Mouse (Mus musculus): ENCODE measurements at regions not wholly inside any gene's neighbourhood (a gene's known extent, or its start where the extent isn't known, plus 50 kb on each side); places are given as distances from the start of the nearest gene placed in this dataset.
"Not testable (repeated sequence)": the region's sequence is repeated elsewhere in the genome, so short reads cannot be mapped to it uniquely, and the experiment has no call there.

DNA sequence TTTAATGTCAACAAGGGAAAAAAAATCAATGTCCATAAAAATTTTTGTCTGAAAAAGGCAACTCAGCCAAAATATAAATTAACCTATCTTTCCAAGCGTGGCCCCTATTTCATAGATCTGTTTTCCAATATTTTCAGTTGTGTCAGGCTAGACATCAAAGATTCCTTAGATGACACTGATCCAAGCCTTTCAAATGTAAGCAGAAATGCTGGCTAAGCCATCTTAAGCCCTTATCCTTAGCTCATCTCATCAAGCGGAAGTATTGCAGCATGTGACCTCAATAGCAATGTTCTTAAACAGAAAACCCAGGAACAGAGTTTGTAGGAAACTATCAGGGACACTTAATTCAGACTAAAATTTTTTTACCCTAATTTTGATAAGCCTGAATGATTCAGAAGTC lies 327.8 kb upstream of the Cypt12 start:
- TF ChIP-seq POLR2A (IDR thresholded peaks at IDR 0.05; ENCODE audit: insufficient read depth, low read depth, low read length) = no peak
- TF ChIP-seq CTCF (IDR thresholded peaks at IDR 0.05; ENCODE audit: insufficient read depth, low read depth, low read length) = no peak
- Histone ChIP-seq H3K4me1 (ENCODE audit: control insufficient read depth, insufficient read depth, low read length) (peaks cover 2% of the 10 kb centered on the region; the same call in 1 of the 2 replicates), H3K27ac (ENCODE audit: insufficient read depth, low read depth, low read length) (no peak overlapping the region), H3K4me3 (ENCODE audit: insufficient read depth, low read depth, low read length) (no peak overlapping the region)
- 83% methylated on average over 2 of the region's 2 CpGs for WGBS

DNA sequence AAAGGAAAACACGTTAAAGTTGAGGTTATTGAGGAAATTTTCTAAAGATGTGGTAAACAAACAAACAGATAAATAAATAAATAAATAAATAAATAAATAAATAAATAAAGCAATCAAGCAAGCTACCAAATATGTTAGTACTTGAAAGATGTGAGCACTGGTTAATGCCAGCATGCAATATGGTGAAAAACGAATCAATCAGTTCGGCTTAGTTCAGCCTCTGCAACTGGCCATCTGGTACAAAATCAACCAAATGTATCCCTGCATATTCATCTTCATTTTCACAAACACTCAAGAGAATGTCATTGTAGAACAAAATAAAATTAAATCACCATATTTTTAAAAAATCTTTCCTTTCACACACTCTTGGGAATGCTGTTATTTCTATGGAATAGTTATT lies 315.7 kb upstream of the Cypt12 start:
- no peak overlapping the region for H3K4me3 ChIP-seq (ENCODE audit: insufficient read depth, low read depth, low read length)
- WGBS = 94% methylated on average over 3 of the region's 3 CpGs
- no peak overlapping the region for H3K27ac ChIP-seq (ENCODE audit: insufficient read depth, low read depth, low read length)
- TF ChIP-seq POLR2A (IDR thresholded peaks at IDR 0.05; ENCODE audit: insufficient read depth, low read depth, low read length) = no peak
- H3K4me1 ChIP-seq (ENCODE audit: control insufficient read depth, insufficient read depth, low read length) = no peaks in the 10 kb centered on the region

DNA sequence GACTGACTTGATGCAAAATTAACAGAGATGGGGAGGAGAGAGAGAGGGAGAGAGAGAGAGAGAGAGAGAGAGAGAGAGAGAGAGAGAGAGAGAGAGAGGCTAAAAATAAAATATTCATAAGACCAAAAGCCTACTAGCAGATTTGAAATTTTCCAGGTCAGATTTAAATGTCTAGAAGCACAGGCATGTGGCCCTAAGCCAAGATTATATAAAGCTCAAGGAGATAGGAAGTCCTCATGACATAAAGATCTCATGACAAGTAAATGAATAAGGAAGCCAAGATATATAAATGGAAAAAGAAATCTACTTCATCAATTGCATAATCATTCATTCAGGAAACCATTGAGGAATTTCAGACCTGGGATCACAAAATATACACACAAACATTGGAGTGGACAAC lies 311.9 kb upstream of the Cypt12 start:
- no peaks in the 10 kb centered on the region for H3K4me1 ChIP-seq (ENCODE audit: control insufficient read depth, insufficient read depth, low read length)
- no peak overlapping the region for H3K27ac ChIP-seq (ENCODE audit: insufficient read depth, low read depth, low read length)
- TF ChIP-seq POLR2A (IDR thresholded peaks at IDR 0.05; ENCODE audit: insufficient read depth, low read depth, low read length) = no peak
- no peak for TF ChIP-seq CTCF (IDR thresholded peaks at IDR 0.05; ENCODE audit: insufficient read depth, low read depth, low read length)
- H3K4me3 ChIP-seq (ENCODE audit: insufficient read depth, low read depth, low read length) = no peak overlapping the region

DNA sequence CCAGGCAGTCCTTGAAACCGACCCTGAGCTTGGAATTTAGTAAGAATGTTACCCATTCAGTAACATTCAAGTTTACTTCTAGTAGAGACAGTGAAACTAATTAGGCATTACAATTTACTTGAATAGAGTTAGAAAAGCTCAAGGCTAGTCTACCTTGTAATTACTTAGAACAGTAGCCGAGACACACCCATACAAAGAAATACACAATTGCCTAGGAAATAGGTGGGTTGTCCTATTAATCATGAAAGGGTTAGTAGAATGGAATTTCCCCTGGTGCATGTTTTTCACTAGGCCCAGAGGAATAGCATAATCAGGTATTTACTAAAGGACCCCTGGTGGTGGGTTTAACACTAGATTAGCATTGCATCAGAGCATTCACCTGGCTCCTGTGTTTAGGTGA lies 288.2 kb upstream of the Cypt12 start:
- not testable (repeated sequence) for H3K4me1 ChIP-seq (ENCODE audit: control insufficient read depth, insufficient read depth, low read length); H3K27ac ChIP-seq (ENCODE audit: insufficient read depth, low read depth, low read length); H3K4me3 ChIP-seq (ENCODE audit: insufficient read depth, low read depth, low read length)
- WGBS = 58% methylated on average over 2 of the region's 2 CpGs

DNA sequence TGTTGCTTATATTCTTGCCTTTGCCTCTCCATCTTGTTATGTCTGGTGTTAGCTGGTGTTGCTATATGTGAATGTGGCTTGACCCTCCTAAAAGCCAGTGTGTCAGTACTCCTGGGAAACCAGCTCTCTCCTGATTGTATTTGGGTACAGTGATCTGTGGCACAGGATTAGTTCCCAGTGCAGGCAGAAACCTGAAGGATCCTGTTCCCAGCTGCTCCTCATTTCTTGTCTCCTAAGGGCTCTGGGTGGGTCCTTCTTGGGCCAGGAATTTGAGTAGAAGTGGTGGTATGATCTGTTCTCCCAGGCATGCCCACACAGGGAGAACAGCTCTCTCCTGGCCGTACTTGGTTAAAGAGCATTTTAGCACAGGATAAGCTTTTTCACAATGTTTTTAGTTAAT lies 286.2 kb upstream of the Cypt12 start:
- H3K4me3 ChIP-seq (ENCODE audit: insufficient read depth, low read depth, low read length) = no peak overlapping the region
- H3K4me1 ChIP-seq (ENCODE audit: control insufficient read depth, insufficient read depth, low read length) = no peaks in the 10 kb centered on the region
- TF ChIP-seq CTCF (IDR thresholded peaks at IDR 0.05; ENCODE audit: insufficient read depth, low read depth, low read length) (no peak), POLR2A (IDR thresholded peaks at IDR 0.05; ENCODE audit: insufficient read depth, low read depth, low read length) (no peak)
- no peak overlapping the region for H3K27ac ChIP-seq (ENCODE audit: insufficient read depth, low read depth, low read length)
- 100% methylated on average over 1 of the region's 1 CpGs for WGBS

DNA sequence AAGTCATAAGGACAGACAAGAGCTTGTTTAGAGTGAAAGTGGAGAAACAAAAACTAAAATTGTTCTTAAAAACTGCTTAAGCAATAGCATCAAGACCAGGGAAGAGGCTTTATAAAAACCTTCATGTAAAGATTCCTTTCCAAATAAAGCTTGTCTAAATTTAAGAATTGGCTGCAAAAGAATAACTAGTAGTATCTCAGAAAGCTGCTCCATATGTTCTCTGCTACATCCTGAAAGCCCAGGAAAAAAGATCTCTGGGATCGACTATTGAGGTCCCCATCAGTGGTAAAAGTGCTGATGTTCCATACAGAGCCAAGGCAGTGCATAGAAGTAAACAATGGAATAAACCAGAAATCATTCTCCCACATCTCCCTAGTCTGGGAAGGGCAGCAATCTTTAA lies 281.2 kb upstream of the Cypt12 start:
- WGBS = 70% methylated on average over 1 of the region's 1 CpGs
- Histone ChIP-seq H3K4me3 (ENCODE audit: insufficient read depth, low read depth, low read length) (no peak overlapping the region), H3K4me1 (ENCODE audit: control insufficient read depth, insufficient read depth, low read length) (no peaks in the 10 kb centered on the region), H3K27ac (ENCODE audit: insufficient read depth, low read depth, low read length) (no peak overlapping the region)
- TF ChIP-seq CTCF (IDR thresholded peaks at IDR 0.05; ENCODE audit: insufficient read depth, low read depth, low read length) (no peak), POLR2A (IDR thresholded peaks at IDR 0.05; ENCODE audit: insufficient read depth, low read depth, low read length) (no peak)

DNA sequence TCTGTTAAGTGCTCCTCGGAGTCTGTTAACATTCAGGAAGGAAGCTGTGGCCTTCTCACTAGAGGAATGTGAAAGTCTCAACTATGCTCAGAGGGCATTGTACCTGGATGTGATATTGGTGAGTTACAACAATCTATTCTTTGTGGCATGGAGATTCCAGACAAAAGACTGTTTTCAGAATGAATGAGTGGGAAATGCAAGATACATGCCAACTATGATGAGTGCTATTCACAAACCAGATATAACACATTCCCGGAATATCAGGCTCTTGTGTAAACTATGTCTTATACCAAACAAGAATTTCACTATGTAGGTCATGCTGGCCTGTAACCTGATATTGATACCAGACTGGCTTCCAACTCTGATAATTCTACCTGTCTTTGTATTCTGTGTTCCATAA lies 279.4 kb upstream of the Cypt12 start:
- H3K4me1 ChIP-seq (ENCODE audit: control insufficient read depth, insufficient read depth, low read length) = no peaks in the 10 kb centered on the region
- WGBS = 79% methylated on average over 2 of the region's 2 CpGs
- TF ChIP-seq POLR2A (IDR thresholded peaks at IDR 0.05; ENCODE audit: insufficient read depth, low read depth, low read length) = no peak

More for the DNA sequence above, 279.4 kb upstream of the Cypt12 start:
- H3K4me3 ChIP-seq (ENCODE audit: insufficient read depth, low read depth, low read length) = no peak overlapping the region
- H3K27ac ChIP-seq (ENCODE audit: insufficient read depth, low read depth, low read length) = no peak overlapping the region

Data from olfactory bulb, adult 2 months (tissue).